Mouse (Mus musculus) left cerebral cortex, postnatal 14 days (tissue): Measurements from ENCODE around the gene Olfr1308. TPM values are rescaled to one million over a fixed set of nuclear protein-coding genes. Genes with fewer than 3 reads are reported as not detected.

Experiments
- DNase-seq, 2 experiments: peaks; one replicate each; pipeline ENCODE4 v3.0.0; 2021 to 2022; ENCODE audit warnings: low spot score in 2 of 2, mixed read lengths in 1 of 2
- intact Hi-C: fragments of 180-260 bp; cut with DNase I; formaldehyde crosslinking; loops from one replicate; pipeline ENCODE4 v1.15.1; 2025
- long read RNA-seq, 2 experiments: library from polyadenylated mRNA; stranded (forward); transcript quantifications; one replicate each; pipeline ENCODE4 v2.0.0; 2021
- total RNA-seq, 2 experiments: library from RNA; stranded (reverse); gene quantifications; 2 replicates each; pipeline ENCODE4 v1.2.3; 2021

Gene Olfr1308
- total RNA-seq = not detected
- long read RNA-seq, experiment 1 = 0 reads
- long read RNA-seq, experiment 2 = 0 reads

GRCm38 (mm10) chr2:111964844-111965243 lies at the start of gene Olfr1308:
Gene Olfr1308, minus strand, starts transcription at chr2:111964944.
- DNase-seq = no peak
- intact Hi-C loops = no loop called here

DNA sequence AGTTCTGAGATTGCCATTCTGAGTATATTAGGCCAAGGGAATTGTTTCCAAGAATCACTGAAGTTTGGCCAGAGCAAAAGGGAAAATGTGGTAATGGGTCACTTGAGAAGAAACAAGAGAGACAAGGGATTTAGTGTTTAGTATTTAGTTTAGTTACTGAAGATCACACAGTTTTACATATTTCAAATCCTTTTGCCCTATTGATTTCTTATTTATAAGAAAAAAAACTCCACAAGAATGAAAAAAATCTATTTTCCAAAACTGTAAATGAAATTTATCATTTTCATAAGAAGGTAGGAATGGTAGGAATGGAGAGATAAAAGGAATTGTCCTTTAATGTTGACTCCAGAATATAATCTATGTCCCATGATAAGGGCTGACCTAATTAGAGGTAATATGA lies 47.9 kb upstream of the Olfr1308 start, which contains the start of gene Olfr1310:
TSS of gene Olfr1310 (minus strand) at position 101 of the 400 bp plus-strand sequence.
- intact Hi-C loops = no loop called here
- DNase-seq = no peak

GRCm38 (mm10) chr2:111990181-111990580 lies 25.4 kb upstream of the Olfr1308 start, which contains the start of gene Olfr1309:
Gene Olfr1309, minus strand, starts transcription at chr2:111990281.
- DNase-seq = no peak
- intact Hi-C loops = no loop called here

DNA sequence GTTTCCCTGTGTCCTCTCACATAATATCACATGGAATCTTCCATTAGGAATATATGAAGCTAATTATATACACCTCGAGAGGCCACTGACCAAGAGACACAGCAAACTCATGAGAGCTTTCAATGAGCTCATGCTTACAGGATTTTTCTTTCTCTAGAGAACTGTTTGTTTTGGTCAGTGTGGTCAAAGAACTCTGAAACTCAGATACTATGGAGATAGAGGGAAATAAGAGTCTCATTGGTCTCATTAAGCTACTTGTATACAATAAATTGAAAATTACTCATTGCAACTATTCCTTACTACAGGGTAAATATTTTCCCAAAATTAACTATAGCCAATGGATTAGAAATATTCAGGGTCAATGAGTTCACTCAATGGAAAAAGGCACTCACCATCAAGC lies 15.4 kb downstream of the Olfr1308 start, which contains the start of gene Olfr1307:
TSS of gene Olfr1307 (minus strand) at position 101 of the 400 bp plus-strand sequence.
- intact Hi-C loops = no loop called here
- DNase-seq = no peak

GRCm38 (mm10) chr2:111916171-111916570 lies 48.6 kb downstream of the Olfr1308 start, which contains the start of gene Olfr1306:
Gene Olfr1306, minus strand, starts transcription at chr2:111916271.
- intact Hi-C loops = no loop called here
- no peak for DNase-seq

Other genes with a start within 250 kb of the Olfr1308 start
- gene Olfr1301, start 213.9 kb downstream of the Olfr1308 start, total RNA-seq = not detected
- not detected for gene Olfr1302, start 187.5 kb downstream of the Olfr1308 start, total RNA-seq
- gene Olfr1303, start 144.6 kb downstream of the Olfr1308 start, total RNA-seq = not detected
- gene Olfr1305, start 87.8 kb downstream of the Olfr1308 start, total RNA-seq = not detected
- not detected for gene Olfr1306, start 48.7 kb downstream of the Olfr1308 start, total RNA-seq
- gene Olfr1307, start 15.5 kb downstream of the Olfr1308 start, total RNA-seq = under 1 TPM; 0.04 to 0.07 TPM
- gene Olfr1309, start 25.3 kb upstream of the Olfr1308 start, total RNA-seq = not detected
- gene Olfr1310, start 47.8 kb upstream of the Olfr1308 start, total RNA-seq = not detected
- not detected for gene Olfr1311, start 59.5 kb upstream of the Olfr1308 start, total RNA-seq
- gene Olfr1312, start 85.3 kb upstream of the Olfr1308 start, total RNA-seq = not detected
- gene Olfr1313, start 112.9 kb upstream of the Olfr1308 start, total RNA-seq = not detected
- gene Olfr1314, start 131.8 kb upstream of the Olfr1308 start, total RNA-seq = not detected
- not detected for gene Olfr1315-ps1, start 150.5 kb upstream of the Olfr1308 start, total RNA-seq
- gene Olfr1316, start 170.0 kb upstream of the Olfr1308 start, total RNA-seq = not detected
- gene Olfr1317, start 175.4 kb upstream of the Olfr1308 start, total RNA-seq = not detected
- gene Olfr1318, start 189.3 kb upstream of the Olfr1308 start, total RNA-seq = not detected